Mouse (Mus musculus) heart, embryonic 13.5 days (tissue): ENCODE measurements around the gene Tkt. TPM values are rescaled to one million over a fixed set of nuclear protein-coding genes. Genes with fewer than 3 reads are reported as not detected.
"Not testable (repeated sequence)": the region's sequence is repeated elsewhere in the genome, so short reads cannot be mapped to it uniquely, and the experiment has no call there.

Experiments
- ATAC-seq: fragments of 200-750 bp; cut with Nextera tagmentation; 2 replicates; pipeline ENCODE4 v1.8.0; 2017; ENCODE audit warnings: moderate TSS enrichment; ENCODE audit not compliant: insufficient number of reproducible peaks, low FRiP score, low TSS enrichment; ENCODE audit errors: extremely low read depth
- H3K27ac ChIP-seq: fragments of 300-500 bp; sonication (generic); replicated peaks from 2 replicates; pipeline ENCODE4 v1.5.1; 2015; ENCODE audit warnings: moderate library complexity, mild to moderate bottlenecking, inconsistent platforms
- H3K27me3 ChIP-seq: fragments of 300-500 bp; sonication (generic); replicated peaks from 2 replicates; pipeline ENCODE4 v1.6.1; 2015; ENCODE audit warnings: mild to moderate bottlenecking, inconsistent platforms
- H3K36me3 ChIP-seq: fragments of 300-500 bp; sonication (generic); 2 replicates; pipeline ENCODE4 v1.6.1; 2015; ENCODE audit warnings: mild to moderate bottlenecking, inconsistent platforms
- H3K4me1 ChIP-seq: fragments of 300-500 bp; sonication (generic); 2 replicates; pipeline ENCODE4 v1.6.1; 2015; ENCODE audit warnings: inconsistent platforms
- H3K4me2 ChIP-seq: fragments of 300-500 bp; sonication (generic); 2 replicates; pipeline ENCODE4 v1.6.1; 2015; ENCODE audit warnings: inconsistent platforms, mild to moderate bottlenecking, moderate library complexity
- H3K4me3 ChIP-seq: fragments of 300-500 bp; sonication (generic); 2 replicates; pipeline ENCODE4 v1.5.1; 2015; ENCODE audit warnings: moderate library complexity, mild to moderate bottlenecking, inconsistent platforms
- H3K9ac ChIP-seq: fragments of 300-500 bp; sonication (generic); 2 replicates; pipeline ENCODE4 v1.6.1; 2015; ENCODE audit warnings: inconsistent platforms, mild to moderate bottlenecking, moderate library complexity
- H3K9me3 ChIP-seq: fragments of 300-500 bp; sonication (generic); 2 replicates; pipeline ENCODE4 v1.6.1; 2016; ENCODE audit warnings: inconsistent platforms
- WGBS: fragments of 180-500 bp; shearing (Covaris S2); methylation state at CpG from one replicate; pipeline ENCODE4 v1.1.7; 2015; ENCODE audit warnings: mixed read lengths; 5-methylcytosine and 5-hydroxymethylcytosine counted together
- polyA plus RNA-seq: library from polyadenylated mRNA; unstranded; fragments of >200 nt; fragmentation: Nextera tagmentation; extraction: Ambion mirVana; gene quantifications from 2 replicates; pipeline ENCODE4 v1.2.1, GENCODE M21; 2015

Tkt gene
- polyA plus RNA-seq, 1 experiment from 2014 or later: 96.6 TPM

- H3K9me3 ChIP-seq: no peaks in the 10 kb centered on the region
- peaks cover 19% of the 10 kb centered on the region for H3K36me3 ChIP-seq
- no peak for ATAC-seq
- H3K4me3 ChIP-seq: no peak overlapping the region
- peaks cover 15% of the 10 kb centered on the region for H3K4me1 ChIP-seq
- no peak overlapping the region for H3K9ac ChIP-seq
- WGBS: 80% methylated on average over 5 of the region's 5 CpGs
- H3K27me3 ChIP-seq: no peaks in the 10 kb centered on the region
- H3K27ac ChIP-seq: no peak overlapping the region
- no peak overlapping the region for H3K4me2 ChIP-seq
Observed at GRCm38 (mm10) chr14:30531431-30531830, 16.7 kb upstream of the Tkt start.

- Histone ChIP-seq H3K4me2 (no peak overlapping the region), H3K9me3 (no peaks in the 10 kb centered on the region), H3K4me1 (peaks cover 15% of the 10 kb centered on the region), H3K36me3 (peaks cover 14% of the 10 kb centered on the region), H3K4me3 (no peak overlapping the region), H3K27me3 (no peaks in the 10 kb centered on the region), H3K9ac (no peak overlapping the region), H3K27ac (no peak overlapping the region)
- ATAC-seq: peak; percentile 25; the same call in 1 of the 2 replicates
- WGBS: 85% methylated on average over 6 of the region's 6 CpGs
Observed at GRCm38 (mm10) chr14:30531896-30532295, 16.3 kb upstream of the Tkt start.

GRCm38 (mm10) chr14:30533780-30534450 is 14.2 kb upstream of the Tkt start:
- Histone ChIP-seq H3K9me3 (no peaks in the 10 kb centered on the region), H3K27me3 (no peaks in the 10 kb centered on the region), H3K4me3 (no peak overlapping the region), H3K9ac (no peak overlapping the region), H3K36me3 (no peaks in the 10 kb centered on the region), H3K27ac (no peak overlapping the region), H3K4me2 (no peak overlapping the region), H3K4me1 (peaks cover 15% of the 10 kb centered on the region)
- WGBS: 69% methylated on average over 6 of the region's 6 CpGs
- no peak for ATAC-seq

- no peaks in the 10 kb centered on the region for H3K9me3 ChIP-seq
- H3K36me3 ChIP-seq: no peaks in the 10 kb centered on the region
- no peak for ATAC-seq
- 0 out of 2 replicates have a peak, but pooled peaks cover 4% of the 10 kb centered on the region for H3K4me1 ChIP-seq
- H3K27ac ChIP-seq: no peak overlapping the region
- no peaks in the 10 kb centered on the region; the same call in 1 of the 2 replicates for H3K27me3 ChIP-seq
- no peak overlapping the region for H3K4me3 ChIP-seq
- WGBS: 79% methylated on average over 10 of the region's 10 CpGs
- H3K9ac ChIP-seq: no peak overlapping the region
- no peak overlapping the region for H3K4me2 ChIP-seq
Observed at GRCm38 (mm10) chr14:30541541-30541940, 6.6 kb upstream of the Tkt start.

GRCm38 (mm10) chr14:30543331-30543730 is 4.8 kb upstream of the Tkt start:
- H3K4me3 ChIP-seq, H3K9me3 ChIP-seq, H3K27ac ChIP-seq, H3K4me2 ChIP-seq, ATAC-seq, H3K27me3 ChIP-seq, H3K9ac ChIP-seq, H3K36me3 ChIP-seq: not testable (repeated sequence)
- H3K4me1 ChIP-seq: peaks cover 11% of the 10 kb centered on the region
- WGBS: 83% methylated on average over 5 of the region's 5 CpGs

GRCm38 (mm10) chr14:30548965-30549776 is 1.0 kb downstream of the Tkt start:
- peaks cover 46% of the 10 kb centered on the region for H3K4me1 ChIP-seq
- under 1% methylated on average over 69 of the region's 69 CpGs for WGBS
- peak overlapping the region; percentile 86 for H3K4me3 ChIP-seq
- ATAC-seq: peak; percentile 91
- peak overlapping the region; percentile 95 for H3K9ac ChIP-seq
- H3K9me3 ChIP-seq: no peaks in the 10 kb centered on the region
- peak overlapping the region; percentile 96 for H3K27ac ChIP-seq
- H3K27me3 ChIP-seq: no peaks in the 10 kb centered on the region; the same call in 1 of the 2 replicates
- peaks cover 8% of the 10 kb centered on the region for H3K36me3 ChIP-seq
- H3K4me2 ChIP-seq: peak overlapping the region; percentile 95

- 1% methylated on average over 10 of the region's 10 CpGs for WGBS
- Histone ChIP-seq H3K27ac (peak overlapping the region; percentile 96), H3K4me1 (peaks cover 43% of the 10 kb centered on the region), H3K36me3 (peaks cover 12% of the 10 kb centered on the region), H3K27me3 (no peaks in the 10 kb centered on the region; the same call in 1 of the 2 replicates), H3K9me3 (no peaks in the 10 kb centered on the region), H3K4me2 (peak overlapping the region; percentile 95), H3K9ac (peak overlapping the region; percentile 95), H3K4me3 (peak overlapping the region; percentile 86)
- ATAC-seq: no peak
Observed at GRCm38 (mm10) chr14:30549777-30550149, 1.6 kb downstream of the Tkt start.

GRCm38 (mm10) chr14:30550232-30551070 is 2.3 kb downstream of the Tkt start:
- 32% methylated on average over 8 of the region's 8 CpGs for WGBS
- Histone ChIP-seq H3K9ac (peak overlapping the region; percentile 95), H3K27me3 (no peaks in the 10 kb centered on the region; the same call in 1 of the 2 replicates), H3K4me2 (peak overlapping the region; percentile 95), H3K36me3 (peaks cover 18% of the 10 kb centered on the region), H3K4me3 (peak overlapping the region; percentile 86), H3K27ac (peak overlapping the region; percentile 96; the same call in 1 of the 2 replicates), H3K4me1 (peaks cover 43% of the 10 kb centered on the region), H3K9me3 (no peaks in the 10 kb centered on the region)
- ATAC-seq: no peak

GRCm38 (mm10) chr14:30551509-30551908 is 3.4 kb downstream of the Tkt start:
- Histone ChIP-seq H3K9ac (0 out of 2 replicates have a peak overlapping the region, but pooled peaks have one; percentile 4), H3K27me3 (no peaks in the 10 kb centered on the region), H3K27ac (0 out of 2 replicates have a peak overlapping the region, but pooled peaks have one; percentile 1), H3K4me2 (peak overlapping the region; percentile 95), H3K9me3 (no peaks in the 10 kb centered on the region), H3K36me3 (peaks cover 28% of the 10 kb centered on the region), H3K4me3 (peak overlapping the region; percentile 86), H3K4me1 (peaks cover 43% of the 10 kb centered on the region)
- WGBS: 19% methylated on average over 5 of the region's 5 CpGs
- ATAC-seq: no peak

GRCm38 (mm10) chr14:30551981-30552380 is 3.8 kb downstream of the Tkt start:
- Histone ChIP-seq H3K36me3 (peaks cover 30% of the 10 kb centered on the region), H3K9ac (no peak overlapping the region), H3K4me3 (no peak overlapping the region), H3K9me3 (no peaks in the 10 kb centered on the region), H3K27ac (no peak overlapping the region), H3K4me2 (peak overlapping the region; percentile 95), H3K27me3 (no peaks in the 10 kb centered on the region), H3K4me1 (peaks cover 43% of the 10 kb centered on the region)
- WGBS: 89% methylated on average over 2 of the region's 2 CpGs
- no peak for ATAC-seq

- WGBS: 87% methylated on average over 4 of the region's 4 CpGs
- Histone ChIP-seq H3K36me3 (peaks cover 40% of the 10 kb centered on the region), H3K9ac (no peak overlapping the region; the same call in 1 of the 2 replicates), H3K4me3 (no peak overlapping the region), H3K4me1 (peaks cover 38% of the 10 kb centered on the region), H3K27ac (no peak overlapping the region), H3K27me3 (no peaks in the 10 kb centered on the region), H3K9me3 (no peaks in the 10 kb centered on the region), H3K4me2 (no peak overlapping the region)
- ATAC-seq: no peak
Observed at GRCm38 (mm10) chr14:30553185-30553584, 5.0 kb downstream of the Tkt start.
